Mouse (Mus musculus) lung, adult 18-20 months (tissue): ENCODE measurements at regions not wholly inside any gene's neighbourhood (a gene's known extent, or its start where the extent isn't known, plus 50 kb on each side); places are given as distances from the start of the nearest gene placed in this dataset.

Experiments used
- DNase-seq, 2 experiments: peaks; one replicate each; pipeline ENCODE4 v3.0.0; 2022; ENCODE audit warnings: mixed read lengths in 2 of 2

GRCm38 (mm10) chr1:42012911-42013310 lies 682.7 kb upstream of the Pou3f3 start:
- no peak for DNase-seq

GRCm38 (mm10) chr1:42018966-42019365 lies 676.6 kb upstream of the Pou3f3 start:
- no peak for DNase-seq

GRCm38 (mm10) chr1:42025781-42026180 lies 669.8 kb upstream of the Pou3f3 start:
- DNase-seq = no peak

- no peak for DNase-seq
These were observed 669.1 kb upstream of the Pou3f3 start for GRCm38 (mm10) chr1:42026423-42026822.

GRCm38 (mm10) chr1:42033786-42034185 lies 661.8 kb upstream of the Pou3f3 start:
- DNase-seq = no peak

GRCm38 (mm10) chr1:42035371-42035770 lies 660.2 kb upstream of the Pou3f3 start:
- no peak for DNase-seq

GRCm38 (mm10) chr1:42041544-42041943 lies 654.0 kb upstream of the Pou3f3 start:
- no peak for DNase-seq

- DNase-seq = no peak
These were observed 637.1 kb upstream of the Pou3f3 start for GRCm38 (mm10) chr1:42058494-42058893.

GRCm38 (mm10) chr1:42070064-42070463 lies 625.5 kb upstream of the Pou3f3 start:
- DNase-seq = no peak

GRCm38 (mm10) chr1:42096026-42096425 lies 599.5 kb upstream of the Pou3f3 start:
- DNase-seq = no peak

GRCm38 (mm10) chr1:42098580-42098979 lies 597.0 kb upstream of the Pou3f3 start:
- DNase-seq = no peak

- DNase-seq = no peak
These were observed 588.0 kb upstream of the Pou3f3 start for GRCm38 (mm10) chr1:42107521-42107920.

- DNase-seq = no peak
These were observed 587.6 kb upstream of the Pou3f3 start for GRCm38 (mm10) chr1:42107925-42108324.

GRCm38 (mm10) chr1:42152175-42152790 lies 543.3 kb upstream of the Pou3f3 start:
- no peak for DNase-seq

GRCm38 (mm10) chr1:42152916-42153315 lies 542.7 kb upstream of the Pou3f3 start:
- DNase-seq = no peak

GRCm38 (mm10) chr1:42167790-42168572 lies 527.6 kb upstream of the Pou3f3 start:
- no peak for DNase-seq

- DNase-seq = no peak
These were observed 526.1 kb upstream of the Pou3f3 start for GRCm38 (mm10) chr1:42169505-42169904.

GRCm38 (mm10) chr1:42186295-42186694 lies 509.3 kb upstream of the Pou3f3 start:
- no peak for DNase-seq

- DNase-seq = no peak
These were observed 467.5 kb upstream of the Pou3f3 start for GRCm38 (mm10) chr1:42228098-42228497.

- DNase-seq = no peak
These were observed 465.9 kb upstream of the Pou3f3 start for GRCm38 (mm10) chr1:42229711-42230110.

GRCm38 (mm10) chr1:42230469-42231040 lies 465.0 kb upstream of the Pou3f3 start:
- no peak for DNase-seq

GRCm38 (mm10) chr1:42231091-42231490 lies 464.5 kb upstream of the Pou3f3 start:
- no peak for DNase-seq

- no peak for DNase-seq
These were observed 463.7 kb upstream of the Pou3f3 start for GRCm38 (mm10) chr1:42231897-42232296.

- DNase-seq = no peak
These were observed 462.9 kb upstream of the Pou3f3 start for GRCm38 (mm10) chr1:42232716-42233115.
